ENCODE assay signal across 1 mouse cellular context in the genomic region with DNA sequence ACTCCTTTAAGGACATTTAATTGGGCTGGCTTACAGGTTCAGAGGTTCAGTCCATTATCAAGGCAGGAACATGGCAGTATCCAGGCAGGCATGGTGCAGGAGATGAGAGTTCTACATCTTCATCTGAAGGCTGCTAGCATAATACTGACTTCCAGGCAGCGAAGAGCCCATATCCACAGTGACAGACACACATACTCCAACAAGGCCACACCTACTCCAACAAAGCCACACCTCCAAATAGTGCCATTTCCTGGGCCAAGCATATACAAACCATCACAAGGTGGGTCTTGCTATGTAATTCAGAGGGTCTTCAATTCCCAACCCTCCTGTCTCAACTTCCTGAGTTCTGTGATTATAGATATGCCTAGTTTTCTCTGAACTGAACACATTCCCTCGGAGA. TPM values are rescaled to one million over a fixed set of nuclear protein-coding genes. Genes with fewer than 3 reads are reported as not detected.
"Had no signal": no experiment of that assay in that cellular context is flagged by ENCODE, and none has a peak within 500 bp of the region (broad histone marks: within the 10 kb centered on the region; RNA-seq: fewer than 3 reads in every experiment).

No protein-coding gene starts in this region.

RNA-seq across cellular contexts. Expression of gene Efcc1, which starts 33.6 kb away (rescaled TPM):
- polyA plus RNA-seq: heart, embryonic 11.5 days had no signal
